Mouse (Mus musculus): ENCODE data around the gene Irf4. TPM values are rescaled to one million over a fixed set of nuclear protein-coding genes. Genes with fewer than 3 reads are reported as not detected.

Irf4 gene
- total RNA-seq, 4 experiments from 2014 or later: 0.89 to 12.1 (median 1.5) TPM

DNA sequence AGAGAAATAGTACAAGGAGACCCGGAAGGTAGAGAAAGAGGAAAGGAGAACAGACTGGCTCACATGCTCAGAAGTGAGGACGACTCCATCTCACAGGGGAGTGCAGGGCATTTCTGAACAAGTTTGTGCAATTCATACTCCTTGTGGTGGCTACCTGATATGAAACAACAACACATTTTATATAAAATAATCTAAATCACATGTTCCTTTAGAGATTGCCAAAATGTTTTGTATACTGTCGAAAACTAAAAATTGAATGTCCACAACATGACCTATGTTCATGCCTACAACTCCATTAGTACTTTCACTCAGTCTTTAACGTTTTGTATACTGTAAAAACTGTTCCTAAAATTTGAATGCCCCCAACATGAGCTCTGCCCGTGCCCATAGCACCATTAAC is 7.9 kb upstream of the Irf4 start:
- no peak for DNase-seq

DNA sequence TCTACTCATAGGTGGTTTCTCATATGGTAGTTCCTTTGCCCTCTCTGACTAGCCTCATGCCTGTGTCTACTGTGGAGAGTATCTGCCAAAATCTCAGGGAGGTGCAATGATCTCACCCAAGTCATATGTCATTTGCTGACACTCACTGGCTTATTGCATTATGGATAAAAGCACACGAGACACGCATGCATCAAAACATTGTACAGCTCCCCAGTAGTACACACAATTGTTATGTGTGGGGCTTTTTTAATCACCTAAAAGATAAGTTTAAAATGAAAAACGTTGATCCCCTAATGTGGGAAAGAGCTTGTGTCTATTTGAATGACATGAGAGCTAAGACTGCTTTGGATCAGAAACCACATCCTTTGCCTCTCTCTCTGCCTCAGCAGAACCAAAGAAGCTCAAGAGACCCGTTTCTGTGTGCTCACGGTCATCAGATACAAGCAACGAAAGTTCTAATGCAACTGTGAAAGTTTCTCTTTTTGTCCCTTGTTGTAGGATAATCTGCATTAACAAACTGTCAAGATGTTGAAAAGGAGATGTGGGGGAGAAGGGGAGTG is 6.5 kb upstream of the Irf4 start:
- DNase-seq: no peak

DNA sequence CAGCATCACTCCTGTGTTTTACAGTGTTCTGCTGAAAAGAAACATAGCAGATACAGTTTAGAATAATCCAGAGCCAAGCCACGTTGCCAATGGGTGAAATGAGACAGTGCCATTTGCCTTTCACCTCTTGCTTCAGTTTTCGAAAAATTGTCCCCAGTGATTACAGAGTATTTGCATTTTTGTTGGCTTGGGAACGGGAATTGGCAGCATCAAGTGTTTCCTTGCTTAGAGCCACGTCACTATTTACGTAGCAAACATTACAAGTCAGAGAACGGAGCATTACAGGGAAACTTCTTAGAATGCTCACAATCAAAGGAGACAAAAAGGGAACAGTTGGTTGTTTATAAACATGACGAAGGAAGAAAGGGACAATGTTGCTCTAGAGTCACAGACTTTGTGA is 3.9 kb upstream of the Irf4 start:
- DNase-seq: no peak

DNA sequence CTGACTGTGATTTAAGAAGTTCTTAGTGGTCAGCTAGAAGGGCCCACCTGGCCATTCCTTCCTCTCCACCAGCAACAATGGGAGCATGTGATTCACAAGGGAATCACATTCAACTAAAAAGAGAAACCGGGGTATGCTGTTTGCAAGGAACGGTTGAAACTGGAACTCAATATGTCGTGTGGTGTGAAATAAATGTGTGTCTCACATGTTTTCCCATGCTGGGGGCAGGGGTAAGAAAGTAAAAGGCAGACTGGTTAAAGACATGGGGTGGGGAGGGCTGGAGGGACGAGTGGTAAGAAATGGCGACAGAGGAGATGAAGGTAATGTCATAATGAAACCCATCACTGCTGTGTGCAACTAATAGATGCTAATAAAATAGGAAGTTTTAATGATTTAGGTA is 2.0 kb upstream of the Irf4 start:
- no peak for DNase-seq

DNA sequence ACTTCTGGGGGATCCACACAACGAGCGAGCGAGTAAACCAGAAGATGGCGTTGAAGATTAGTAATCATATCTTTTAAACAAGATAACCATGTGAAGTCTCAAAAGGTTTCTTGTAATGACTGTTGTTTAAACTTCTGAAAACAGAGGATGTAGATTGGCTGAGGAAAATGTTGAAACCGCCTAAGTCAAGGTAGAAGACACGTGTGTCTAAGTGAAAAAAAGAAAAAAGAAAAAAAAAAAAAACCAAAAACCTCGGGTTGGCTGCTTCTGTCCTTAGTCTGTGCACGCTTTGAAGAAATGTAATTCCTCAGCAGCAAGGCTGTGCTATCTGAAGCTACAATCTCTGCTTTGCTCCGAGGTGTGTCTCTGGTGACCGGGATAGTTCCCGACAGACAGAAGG is 1.5 kb upstream of the Irf4 start:
- no peak for DNase-seq

DNA sequence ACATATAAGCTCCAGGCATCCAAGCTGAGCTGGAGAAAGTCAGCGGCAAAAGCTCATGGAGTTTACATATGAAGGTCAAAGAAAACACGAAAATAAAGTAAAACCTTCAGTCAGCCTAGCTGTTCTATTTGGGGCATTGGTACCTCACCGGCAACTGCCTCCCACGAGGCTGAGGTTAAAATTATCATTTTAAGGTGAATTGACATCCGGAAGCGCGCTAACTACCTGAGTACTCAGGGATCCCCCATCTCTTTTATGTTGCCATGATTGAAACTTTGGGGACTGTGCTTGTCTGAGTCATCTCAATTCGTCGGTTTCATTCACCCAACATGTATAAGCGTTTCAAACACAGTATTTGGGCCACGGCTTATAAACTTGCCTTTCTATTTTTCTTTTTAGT is 705 bp upstream of the Irf4 start:
- DNase-seq: no peak

DNA sequence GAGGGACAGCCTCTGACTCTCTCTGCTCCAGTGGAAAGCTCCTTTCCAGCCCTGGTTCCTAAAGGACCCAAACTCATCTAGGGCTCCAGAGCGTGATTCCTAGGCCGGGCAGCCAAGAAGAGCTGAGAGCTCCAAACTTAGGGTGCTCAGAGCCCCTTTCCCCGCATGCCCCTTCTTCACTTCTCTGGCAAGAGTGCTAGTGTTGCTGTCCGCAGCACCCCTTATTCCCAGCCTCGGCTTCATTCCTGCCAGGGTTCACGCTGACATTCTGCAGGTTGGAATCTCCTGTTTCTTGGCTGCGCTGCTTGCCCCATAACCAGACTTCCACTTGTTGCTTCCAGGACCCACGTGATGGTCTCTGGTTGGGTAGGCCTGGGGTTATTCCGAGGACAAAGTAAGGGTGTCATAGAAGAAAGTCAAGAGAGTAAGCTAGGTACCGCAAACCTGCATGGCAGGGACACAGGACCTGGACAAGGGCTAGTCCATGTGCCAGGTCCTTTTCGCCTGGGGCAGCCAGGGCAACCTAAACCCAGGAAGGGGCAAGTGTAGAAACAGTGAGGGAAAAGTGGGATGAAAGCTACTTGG is 623 bp downstream of the Irf4 start:
- DNase-seq: no peak

DNA sequence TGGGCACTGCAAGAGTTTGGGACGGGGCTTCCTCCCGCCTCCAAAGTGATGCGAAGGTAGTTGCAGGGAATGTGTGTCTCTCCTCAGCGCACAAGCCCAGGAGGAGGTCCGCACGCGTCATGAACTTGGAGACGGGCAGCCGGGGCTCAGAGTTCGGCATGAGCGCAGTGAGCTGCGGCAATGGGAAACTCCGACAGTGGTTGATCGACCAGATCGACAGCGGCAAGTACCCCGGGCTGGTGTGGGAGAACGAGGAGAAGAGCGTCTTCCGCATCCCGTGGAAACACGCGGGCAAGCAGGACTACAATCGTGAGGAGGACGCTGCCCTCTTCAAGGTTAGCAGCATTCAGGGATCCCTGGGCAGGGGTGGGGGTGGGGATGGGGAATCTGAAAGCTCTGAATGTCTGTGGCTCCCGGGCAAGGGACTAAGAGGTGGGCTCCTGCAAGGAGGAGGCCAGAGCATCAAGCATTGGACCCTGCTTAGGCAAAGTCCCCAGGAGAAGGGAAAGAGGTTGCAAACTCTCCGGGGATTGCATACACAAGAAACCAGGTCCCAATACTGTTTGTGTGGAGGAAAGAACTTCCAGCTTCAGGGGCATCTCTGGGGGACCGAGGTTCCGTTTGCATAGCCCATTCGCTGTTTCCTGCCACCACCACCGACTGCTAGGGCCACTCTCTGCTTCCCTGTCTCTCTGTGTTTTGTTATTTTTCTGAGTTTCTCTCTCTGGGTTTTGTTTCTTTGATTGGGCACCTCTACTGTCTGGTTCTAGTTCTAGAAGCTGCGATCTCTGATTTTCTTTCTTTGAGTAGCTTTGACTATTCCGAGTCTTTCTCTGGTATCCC is 1.7 kb downstream of the Irf4 start:
- DNase-seq: no peak

DNA sequence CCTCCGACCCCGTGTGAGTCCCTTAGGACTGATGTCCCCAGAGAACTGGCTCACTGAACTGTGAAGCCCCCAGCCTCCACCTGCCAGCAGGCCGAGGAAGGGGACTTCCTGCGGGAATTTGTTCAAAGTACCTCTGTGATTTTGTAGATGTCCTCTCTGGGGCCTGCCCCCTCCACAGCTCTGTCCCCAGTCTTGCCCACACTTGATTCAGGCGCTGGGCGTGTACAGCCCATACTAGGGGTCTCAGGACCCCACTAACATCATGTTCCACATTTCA is 2.2 kb downstream of the Irf4 start:
- no peak for DNase-seq

DNA sequence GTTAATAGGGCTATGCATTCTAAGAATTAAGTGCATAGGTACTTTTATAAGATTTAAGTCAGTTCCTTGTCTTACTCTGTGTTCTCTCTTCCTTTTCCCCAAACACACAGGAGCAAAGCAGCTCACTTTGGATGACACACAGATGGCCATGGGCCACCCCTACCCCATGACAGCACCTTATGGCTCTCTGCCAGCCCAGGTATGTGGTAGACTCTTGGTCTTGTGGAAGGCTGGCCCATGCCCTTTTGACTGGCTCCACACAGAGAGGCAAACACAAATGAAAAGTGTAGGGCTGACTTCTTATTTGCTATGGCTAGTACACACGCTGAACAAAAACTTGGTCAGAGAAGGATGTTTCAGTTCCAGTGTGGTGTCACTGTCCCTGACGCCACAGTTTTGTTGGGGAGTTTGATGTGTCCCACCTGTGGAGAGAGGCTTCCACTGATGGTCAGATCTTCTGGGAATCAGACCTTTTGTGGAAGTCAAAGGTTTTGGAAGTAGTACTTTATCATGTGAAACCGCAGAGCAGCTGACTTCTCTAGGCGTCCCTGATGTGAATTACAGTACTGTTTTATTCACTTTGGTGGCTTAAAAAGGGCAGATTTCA is 3.7 kb downstream of the Irf4 start:
- DNase-seq: no peak

DNA sequence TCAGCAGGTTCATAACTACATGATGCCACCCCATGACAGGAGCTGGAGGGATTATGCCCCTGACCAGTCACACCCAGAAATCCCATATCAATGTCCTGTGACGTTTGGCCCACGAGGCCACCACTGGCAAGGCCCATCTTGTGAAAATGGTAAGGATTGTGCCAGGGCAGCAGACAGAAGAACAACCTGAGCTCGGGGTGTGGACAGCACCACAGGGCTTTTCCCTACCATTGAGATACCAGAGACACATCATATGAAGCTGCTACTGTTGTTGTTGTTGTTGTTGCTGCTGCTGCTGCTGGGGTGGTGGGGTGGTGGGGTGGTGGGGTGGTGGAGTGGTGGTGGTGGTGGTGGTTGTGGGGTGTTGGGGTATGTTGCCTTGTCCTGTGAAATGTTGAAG is 4.4 kb downstream of the Irf4 start:
- DNase-seq: no peak

DNA sequence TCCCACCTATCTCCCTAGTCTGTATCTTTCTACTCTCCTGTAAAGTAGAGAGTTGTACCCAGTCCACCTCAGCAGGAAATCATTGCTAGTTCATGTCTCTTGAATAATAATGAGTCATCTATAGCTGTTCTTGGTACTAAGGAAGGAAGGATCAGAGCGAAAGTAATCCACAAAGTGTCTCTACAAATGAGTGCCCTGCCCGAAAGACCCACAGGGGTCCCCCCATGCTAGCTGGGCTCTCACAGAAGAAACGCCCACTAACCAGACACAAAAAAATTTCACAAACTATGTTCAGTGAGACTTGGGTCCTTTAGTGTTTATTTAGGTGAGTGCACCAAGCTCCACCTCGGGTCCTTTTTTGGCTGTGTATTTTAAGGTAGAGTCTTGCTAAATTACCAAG is 5.0 kb downstream of the Irf4 start:
- no peak for DNase-seq

DNA sequence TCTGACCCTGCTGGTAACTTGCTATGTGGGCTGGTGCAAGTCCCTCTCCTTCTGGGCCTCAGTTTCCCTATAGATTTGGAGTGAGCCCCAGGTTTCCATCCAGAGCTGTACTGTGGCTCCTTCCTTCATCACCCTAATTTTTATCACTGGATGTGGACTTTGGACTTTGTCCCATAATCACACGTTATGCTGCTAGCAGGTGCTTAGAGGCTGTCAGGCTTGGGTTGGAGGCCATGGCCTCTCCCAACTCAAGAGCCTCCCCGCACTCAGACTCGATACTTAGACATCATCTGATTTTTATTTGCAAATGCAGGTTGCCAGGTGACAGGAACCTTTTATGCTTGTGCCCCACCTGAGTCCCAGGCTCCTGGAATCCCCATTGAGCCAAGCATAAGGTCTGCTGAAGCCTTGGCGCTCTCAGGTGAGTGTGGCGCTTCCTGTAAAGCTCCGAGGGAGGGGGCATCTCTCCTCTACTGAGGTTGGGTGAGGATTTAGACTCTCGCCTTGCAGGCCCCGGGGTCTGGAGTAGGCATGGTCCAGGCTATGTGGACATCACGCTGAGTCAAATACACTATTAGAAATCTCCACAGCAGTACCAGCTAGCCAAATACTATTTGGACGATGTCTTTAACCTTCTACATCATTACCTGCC is 5.9 kb downstream of the Irf4 start:
- DNase-seq: no peak

DNA sequence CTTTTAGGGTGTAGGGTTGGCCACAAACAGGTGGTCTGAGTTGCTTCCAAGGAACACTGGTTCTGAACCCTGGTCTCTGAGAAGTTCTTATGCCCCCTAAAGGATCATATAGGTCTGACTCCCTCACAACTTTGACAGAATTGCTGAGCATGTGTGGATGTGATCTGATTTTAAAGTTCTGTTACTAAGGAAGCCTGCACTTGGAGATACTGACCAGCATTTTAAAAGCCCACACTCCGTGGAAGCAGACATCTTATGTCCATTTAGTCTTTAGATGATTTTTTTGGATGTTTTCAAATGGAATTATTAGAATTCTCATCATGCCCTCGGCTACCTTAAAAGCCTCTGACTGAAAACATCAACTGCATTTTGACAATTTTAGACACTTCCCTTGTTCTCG is 6.6 kb downstream of the Irf4 start:
- no peak for DNase-seq

DNA sequence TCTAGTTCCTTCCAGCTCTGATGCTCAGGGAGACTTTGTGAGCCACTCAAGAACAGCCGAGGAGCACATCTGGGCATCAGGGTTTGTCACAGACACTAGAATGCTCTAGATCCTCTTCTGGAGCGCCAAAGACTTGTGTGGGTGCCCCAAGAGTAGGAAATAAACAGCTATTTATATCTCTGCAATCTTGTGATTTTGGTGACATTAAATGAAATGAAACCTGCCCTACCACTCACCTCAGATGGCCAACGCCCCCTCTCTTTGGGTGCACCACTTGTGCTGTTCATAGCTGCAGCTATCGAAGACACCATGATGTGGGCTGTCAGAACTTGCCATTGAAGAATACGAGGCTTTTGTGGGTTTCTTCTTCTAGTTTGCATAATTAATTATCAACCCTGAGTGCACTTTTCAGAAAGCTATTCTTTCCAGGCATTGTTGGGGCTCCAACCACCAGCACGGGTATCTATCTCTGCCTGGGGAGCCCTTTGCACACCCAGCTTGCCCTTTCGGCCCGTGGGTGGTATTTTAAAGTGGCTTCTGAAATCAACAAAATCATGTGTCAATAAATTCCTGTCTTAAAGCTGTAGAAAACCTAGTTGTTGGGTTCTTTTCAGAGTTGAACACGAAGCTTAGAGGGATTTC is 7.1 kb downstream of the Irf4 start:
- DNase-seq: no peak

DNA sequence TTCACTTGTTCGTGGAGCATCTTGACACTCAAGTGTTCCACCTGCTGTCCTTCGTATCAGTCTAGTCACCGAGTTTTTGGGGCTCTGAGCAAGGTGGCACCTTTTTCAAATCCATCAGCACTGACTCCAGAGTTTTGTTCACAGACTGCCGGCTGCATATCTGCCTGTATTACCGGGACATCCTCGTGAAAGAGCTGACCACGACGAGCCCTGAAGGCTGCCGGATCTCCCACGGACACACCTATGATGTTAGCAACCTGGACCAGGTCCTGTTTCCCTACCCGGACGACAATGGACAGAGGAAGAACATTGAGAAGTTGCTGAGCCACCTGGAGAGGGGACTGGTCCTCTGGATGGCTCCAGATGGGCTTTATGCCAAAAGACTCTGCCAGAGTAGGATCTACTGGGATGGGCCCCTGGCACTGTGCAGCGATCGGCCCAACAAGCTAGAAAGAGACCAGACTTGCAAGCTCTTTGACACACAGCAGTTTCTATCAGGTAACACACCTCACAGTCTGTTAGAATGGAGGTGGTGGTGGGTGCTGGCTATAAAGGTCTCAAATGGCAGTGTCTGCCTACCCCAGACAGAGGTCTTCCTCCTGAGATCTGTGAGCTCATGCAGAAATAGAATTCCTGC is 8.4 kb downstream of the Irf4 start:
- no peak for DNase-seq

DNA sequence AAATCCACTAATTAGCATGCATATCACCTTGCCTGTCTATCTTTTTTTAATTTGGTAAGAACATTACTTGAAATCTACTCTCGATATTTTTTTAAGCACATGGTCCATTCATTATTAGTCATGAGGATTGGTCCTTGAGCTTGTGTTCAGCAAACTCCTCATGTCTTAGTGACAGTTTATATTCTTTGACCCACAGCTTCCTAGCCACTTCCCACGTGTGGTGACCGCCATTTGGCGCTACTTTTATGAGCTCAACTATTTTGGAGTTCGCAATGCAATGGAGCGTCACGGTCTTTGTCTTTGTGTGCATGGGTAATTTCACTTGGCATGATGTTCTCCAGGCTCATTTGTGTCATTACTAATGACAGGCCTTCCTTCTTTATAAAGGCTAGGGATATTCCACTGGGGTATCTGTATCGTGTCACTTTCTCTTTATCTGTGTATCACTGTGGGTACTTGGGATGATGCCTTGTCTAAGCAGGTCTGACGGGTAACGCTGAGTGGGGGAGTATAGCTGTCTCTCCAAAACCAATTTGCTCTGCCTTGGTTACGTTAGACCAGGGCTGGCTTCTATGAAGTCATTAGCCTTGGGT is 9.9 kb downstream of the Irf4 start:
- no peak for DNase-seq

DNA sequence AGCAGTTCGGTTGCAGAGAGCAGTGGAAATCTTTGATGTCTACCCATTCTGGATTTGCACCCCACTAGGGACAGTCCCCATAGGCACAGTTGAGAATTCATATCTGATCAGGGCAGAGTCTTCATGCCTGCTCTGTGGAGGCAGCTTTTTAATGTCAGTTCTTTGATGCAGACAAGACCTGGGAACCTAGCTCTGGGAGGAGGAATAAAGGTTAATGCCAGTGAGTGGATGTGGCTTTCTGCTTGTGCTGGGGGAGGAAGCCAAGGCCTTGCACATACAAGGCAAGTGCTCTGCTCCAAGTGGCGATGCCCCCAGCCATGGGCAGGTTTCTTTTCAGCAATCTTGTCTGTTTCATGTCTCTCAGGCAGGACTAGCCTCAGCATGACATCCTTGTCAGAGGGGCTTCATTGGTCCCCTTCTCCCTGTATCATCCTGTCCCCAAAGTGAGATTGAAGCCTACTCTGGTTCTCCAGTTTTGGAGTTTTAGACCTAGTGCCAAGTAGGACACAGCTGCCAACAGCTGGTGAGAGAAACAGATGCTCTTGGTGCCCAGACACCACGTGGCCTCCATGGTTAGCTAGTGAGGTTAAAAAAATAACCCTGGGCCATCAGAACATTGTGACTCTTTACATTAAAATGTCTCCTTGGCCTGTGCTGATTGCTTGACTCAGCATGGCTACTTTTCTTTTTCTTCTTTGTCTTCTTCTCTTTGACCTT is 11.5 kb downstream of the Irf4 start:
- DNase-seq: no peak

DNA sequence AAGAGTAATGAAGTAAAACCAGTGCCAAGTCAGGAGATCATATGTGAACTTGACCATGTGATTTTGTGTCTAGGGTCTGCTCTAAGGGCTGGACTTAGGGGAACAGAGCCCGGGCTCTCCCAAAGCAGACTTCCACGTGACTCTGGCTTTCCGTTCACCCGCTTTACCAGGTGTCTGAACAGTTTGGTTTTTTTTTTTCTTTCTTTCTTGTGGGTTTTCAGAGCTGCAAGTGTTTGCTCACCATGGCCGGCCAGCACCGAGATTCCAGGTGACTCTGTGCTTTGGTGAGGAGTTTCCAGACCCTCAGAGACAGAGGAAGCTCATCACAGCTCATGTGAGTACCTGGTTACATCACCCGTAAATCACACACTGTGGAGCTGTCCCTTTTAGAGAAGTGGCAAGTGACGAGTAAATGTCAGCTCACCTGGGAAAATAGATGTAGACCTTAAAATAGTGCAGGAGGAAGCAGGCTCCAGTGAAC is 12.2 kb downstream of the Irf4 start:
- no peak for DNase-seq

DNA sequence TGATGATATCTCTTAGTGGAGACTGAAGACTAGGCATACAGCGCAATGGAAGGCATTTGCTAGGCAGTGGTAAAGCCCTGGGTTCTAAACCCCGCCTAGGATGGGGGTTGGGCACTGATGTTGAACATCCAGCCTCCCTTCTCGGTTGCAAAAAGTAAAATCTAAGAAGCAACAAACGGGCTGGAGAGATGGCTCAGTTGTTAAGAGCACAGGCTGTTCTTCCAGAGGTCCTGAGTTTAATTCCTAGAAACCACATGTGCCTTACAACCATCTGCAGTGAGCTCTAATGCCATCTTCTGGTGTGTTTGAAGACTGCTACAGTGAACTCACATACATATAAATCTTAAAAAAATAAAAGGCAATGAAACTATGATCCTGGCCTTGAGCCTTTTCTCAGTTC is 13.2 kb downstream of the Irf4 start:
- DNase-seq: no peak
